Mouse (Mus musculus): Measurements from ENCODE around the gene Mnat1. TPM values are rescaled to one million over a fixed set of nuclear protein-coding genes. Genes with fewer than 3 reads are reported as not detected.
A peak's percentile ranks its signal among the peaks of the same experiment; 100 is the strongest.
"Not testable (repeated sequence)": the region's sequence is repeated elsewhere in the genome, so short reads cannot be mapped to it uniquely, and the experiment has no call there.

The Mnat1 gene
- total and polyA plus RNA-seq, 3 experiments: 29.4 to 36.9 TPM; not detected in 1

GRCm38 (mm10) chr12:73147236-73147635 lies 23.7 kb downstream of the Mnat1 start:
- Histone ChIP-seq H3K9ac (ENCODE audit: control insufficient read depth, low read depth, low read length, poor library complexity, severe bottlenecking) (no peak overlapping the region), H3K4me1 (ENCODE audit: control insufficient read depth in 1 of 2, insufficient read depth in 2 of 2, low read length in 2 of 2) (no peaks in the 10 kb centered on the region), H3K4me3 (ENCODE audit: control insufficient read depth in 1 of 2, insufficient read depth in 1 of 2, low read depth in 2 of 2, low read length in 2 of 2) (no peak overlapping the region), H3K27me3 (ENCODE audit: control insufficient read depth in 1 of 2, insufficient read depth in 2 of 2, low read length in 2 of 2) (no peaks in the 10 kb centered on the region), H3K79me2 (ENCODE audit: control insufficient read depth, insufficient read depth, low read length, poor library complexity) (peaks cover 3% of the 10 kb centered on the region; the same call in 1 of the 2 replicates), H3K36me3 (ENCODE audit: control insufficient read depth in 1 of 2, insufficient read depth in 2 of 2, low read length in 2 of 2) (peaks cover 0 to 2% of the 10 kb centered on the region in 2 experiments; a peak in 1 of 4 replicates), H3K9me3 (replicated peaks; ENCODE audit: insufficient read depth, low read length) (no peaks in the 10 kb centered on the region), H3K27ac (ENCODE audit: control insufficient read depth, low read depth, low read length) (no peak overlapping the region)
- TF ChIP-seq ZMIZ1 (IDR thresholded peaks at IDR 0.05; ENCODE audit: low read depth, low read length) (no peak), MYB (IDR thresholded peaks at IDR 0.05; ENCODE audit: low read depth, low read length) (no peak), MEF2A (IDR thresholded peaks at IDR 0.05; ENCODE audit: extremely low read depth, insufficient replicate concordance, low read depth, low read length, poor library complexity, severe bottlenecking) (no peak), EP300 (IDR thresholded peaks at IDR 0.05; ENCODE audit: low read depth in 1 of 2, low read length in 2 of 2) (no peak)
- no peak for DNase-seq (ENCODE audit: low read depth, low spot score)

GRCm38 (mm10) chr12:73151038-73151437 lies 27.5 kb downstream of the Mnat1 start:
- not testable (repeated sequence) for H3K79me2 ChIP-seq (ENCODE audit: control insufficient read depth, insufficient read depth, low read length, poor library complexity); H3K9me3 ChIP-seq (replicated peaks; ENCODE audit: insufficient read depth, low read length); H3K4me1 ChIP-seq (ENCODE audit: control insufficient read depth in 1 of 2, insufficient read depth in 2 of 2, low read length in 2 of 2); H3K27ac ChIP-seq (ENCODE audit: control insufficient read depth, low read depth, low read length); H3K27me3 ChIP-seq (ENCODE audit: control insufficient read depth in 1 of 2, insufficient read depth in 2 of 2, low read length in 2 of 2); H3K4me3 ChIP-seq (ENCODE audit: control insufficient read depth in 1 of 2, insufficient read depth in 1 of 2, low read depth in 2 of 2, low read length in 2 of 2); H3K9ac ChIP-seq (ENCODE audit: control insufficient read depth, low read depth, low read length, poor library complexity, severe bottlenecking); H3K36me3 ChIP-seq (ENCODE audit: control insufficient read depth in 1 of 2, insufficient read depth in 2 of 2, low read length in 2 of 2)
- DNase-seq (ENCODE audit: low read depth, low spot score): peak; percentile 21
- 0 out of 2 replicates have a peak, but pooled peaks have one; percentile 4 for TF ChIP-seq GATA1 (IDR thresholded peaks at IDR 0.05; ENCODE audit: low read depth, low read length)

GRCm38 (mm10) chr12:73154150-73154549 lies 30.6 kb downstream of the Mnat1 start:
- Histone ChIP-seq H3K4me3 (ENCODE audit: control insufficient read depth in 1 of 2, insufficient read depth in 1 of 2, low read depth in 2 of 2, low read length in 2 of 2) (no peak overlapping the region), H3K27ac (ENCODE audit: control insufficient read depth, low read depth, low read length) (no peak overlapping the region), H3K36me3 (ENCODE audit: control insufficient read depth in 1 of 2, insufficient read depth in 2 of 2, low read length in 2 of 2) (no peaks in the 10 kb centered on the region), H3K79me2 (ENCODE audit: control insufficient read depth, insufficient read depth, low read length, poor library complexity) (peaks cover 1% of the 10 kb centered on the region; the same call in 1 of the 2 replicates), H3K27me3 (ENCODE audit: control insufficient read depth in 1 of 2, insufficient read depth in 2 of 2, low read length in 2 of 2) (no peaks in the 10 kb centered on the region), H3K9me3 (replicated peaks; ENCODE audit: insufficient read depth, low read length) (no peaks in the 10 kb centered on the region), H3K4me1 (ENCODE audit: control insufficient read depth in 1 of 2, insufficient read depth in 2 of 2, low read length in 2 of 2) (no peaks in the 10 kb centered on the region), H3K9ac (ENCODE audit: control insufficient read depth, low read depth, low read length, poor library complexity, severe bottlenecking) (no peak overlapping the region)
- TF ChIP-seq JUND (IDR thresholded peaks at IDR 0.05; ENCODE audit: low read depth, low read length): no peak
- no peak for TF ChIP-seq BHLHE40 (IDR thresholded peaks at IDR 0.05; ENCODE audit: borderline replicate concordance, low read depth, low read length)
- no peak for TF ChIP-seq UBTF (IDR thresholded peaks at IDR 0.05; ENCODE audit: borderline replicate concordance, insufficient read depth, low read depth, low read length)
- TF ChIP-seq ELF1 (IDR thresholded peaks at IDR 0.05; ENCODE audit: low read depth, low read length): no peak
- TF ChIP-seq MAZ (IDR thresholded peaks at IDR 0.05; ENCODE audit: low read depth, low read length): no peak
- no peak for DNase-seq (ENCODE audit: low read depth, low spot score)
